8 mouse cellular contexts compared by ENCODE assay signal in the genomic region with DNA sequence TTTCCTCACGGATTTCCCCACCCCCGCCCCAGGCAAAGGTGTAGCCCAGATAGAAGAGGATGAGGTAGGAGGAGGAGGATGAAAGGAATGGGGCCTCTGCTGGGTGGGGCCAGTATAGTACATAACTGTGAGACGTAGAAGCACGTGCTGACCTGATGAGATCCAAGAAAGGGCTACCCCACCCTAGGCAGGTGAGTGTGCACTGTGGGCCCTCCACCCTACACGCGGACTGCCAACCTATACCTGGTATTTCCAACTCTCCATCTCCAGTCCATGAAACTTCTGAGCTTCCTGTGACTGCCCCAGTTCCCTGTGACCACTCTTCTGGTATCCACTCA. TPM values are rescaled to one million over a fixed set of nuclear protein-coding genes. Genes with fewer than 3 reads are reported as not detected.
DNase-seq lines count a peak whose midpoint lies in the region; ATAC-seq and TF ChIP-seq lines count a peak whose summit lies in the region.

No protein-coding gene starts in this region.

- no peaks in the 10 kb centered on the region for H3K9me3 ChIP-seq in heart, postnatal 0 days (replicated peaks; ENCODE audit: control insufficient read depth, low read length)
- no peaks in the 10 kb centered on the region for H3K9me3 ChIP-seq in hindbrain, embryonic 16.5 days (ENCODE audit: control insufficient read depth, low read length)
- H3K9me3 ChIP-seq in midbrain, embryonic 16.5 days (replicated peaks; ENCODE audit: control insufficient read depth, low read length, poor library complexity, severe bottlenecking), result no peaks in the 10 kb centered on the region

- H3K4me3 ChIP-seq in heart, postnatal 0 days (ENCODE audit: low read depth, low read length), result peak overlapping the region; percentile 41
- H3K4me3 ChIP-seq in hindbrain, embryonic 16.5 days (ENCODE audit: low read length), result peak overlapping the region; percentile 68
- peak overlapping the region; percentile 77 for H3K4me3 ChIP-seq in midbrain, embryonic 16.5 days (ENCODE audit: low read depth, low read length)

- no peak for TF ChIP-seq CTCF in heart, postnatal 0 days (IDR thresholded peaks at IDR 0.05; ENCODE audit: low read depth)

- no peak for TF ChIP-seq EP300 in heart, postnatal 0 days (IDR thresholded peaks at IDR 0.05; ENCODE audit: low read depth)

- peaks cover 7% of the 10 kb centered on the region for H3K4me1 ChIP-seq in heart, postnatal 0 days (ENCODE audit: control insufficient read depth, insufficient read depth)
- peaks cover 25% of the 10 kb centered on the region for H3K4me1 ChIP-seq in hindbrain, embryonic 16.5 days (ENCODE audit: control insufficient read depth, insufficient read depth, low read depth, low read length)
- H3K4me1 ChIP-seq in midbrain, embryonic 16.5 days (ENCODE audit: control insufficient read depth, insufficient read depth, low read length), result peaks cover 20% of the 10 kb centered on the region

- H3K4me2 ChIP-seq in heart, postnatal 0 days (ENCODE audit: low read depth, low read length), result peak overlapping the region; percentile 66
- H3K4me2 ChIP-seq in hindbrain, embryonic 16.5 days (ENCODE audit: low read length), result peak overlapping the region; percentile 87
- peak overlapping the region; percentile 92 for H3K4me2 ChIP-seq in midbrain, embryonic 16.5 days (ENCODE audit: low read length)

- 24% methylated on average over 6 of the region's 6 CpGs for WGBS in heart, postnatal 0 days
- WGBS in hindbrain, embryonic 16.5 days, result 11% methylated on average over 6 of the region's 6 CpGs
- 18% methylated on average over 6 of the region's 6 CpGs for WGBS in midbrain, embryonic 16.5 days

- H3K27me3 ChIP-seq in heart, postnatal 0 days (ENCODE audit: control insufficient read depth, insufficient read depth, low read length), result peaks cover 43% of the 10 kb centered on the region
- peaks cover 2% of the 10 kb centered on the region; the same call in 1 of the 2 replicates for H3K27me3 ChIP-seq in hindbrain, embryonic 16.5 days (replicated peaks; ENCODE audit: control insufficient read depth, insufficient read depth, low read length)
- no peaks in the 10 kb centered on the region for H3K27me3 ChIP-seq in midbrain, embryonic 16.5 days (ENCODE audit: control insufficient read depth, insufficient read depth, low read depth, low read length)

- ATAC-seq in heart, postnatal 0 days (ENCODE audit: insufficient read depth, low read depth), result 0 out of 2 replicates have a peak, but pooled peaks have one; percentile 7
- peak; percentile 25 for ATAC-seq in hindbrain, embryonic 16.5 days
- peak; percentile 50 for ATAC-seq in midbrain, embryonic 16.5 days

- no peak overlapping the region for H3K9ac ChIP-seq in heart, postnatal 0 days (replicated peaks; ENCODE audit: low read depth, low read length)
- H3K9ac ChIP-seq in hindbrain, embryonic 16.5 days (ENCODE audit: low read depth, low read length), result peak overlapping the region; percentile 90
- peak overlapping the region; percentile 96 for H3K9ac ChIP-seq in midbrain, embryonic 16.5 days (ENCODE audit: low read depth, low read length)

- H3K36me3 ChIP-seq in heart, postnatal 0 days (replicated peaks; ENCODE audit: control insufficient read depth, insufficient read depth, low read length), result no peaks in the 10 kb centered on the region
- H3K36me3 ChIP-seq in hindbrain, embryonic 16.5 days (ENCODE audit: control insufficient read depth, insufficient read depth, low read length), result peaks cover 10% of the 10 kb centered on the region
- peaks cover 5% of the 10 kb centered on the region; the same call in 1 of the 2 replicates for H3K36me3 ChIP-seq in midbrain, embryonic 16.5 days (ENCODE audit: control insufficient read depth, insufficient read depth, low read length)

- H3K27ac ChIP-seq in heart, postnatal 0 days (ENCODE audit: low read depth), result no peak overlapping the region
- H3K27ac ChIP-seq in hindbrain, embryonic 16.5 days (ENCODE audit: low read depth, low read length), result peak overlapping the region; percentile 80; the same call in 1 of the 2 replicates
- peak overlapping the region; percentile 82 for H3K27ac ChIP-seq in midbrain, embryonic 16.5 days (ENCODE audit: low read length)

- no peak for DNase-seq in heart, postnatal 0 days (ENCODE audit: low spot score)
- no peak for DNase-seq in heart, postnatal 10 days
- peak; percentile 74 for DNase-seq in ZHBTc4 (ENCODE audit: low read depth, low spot score)
- no peak for DNase-seq in adrenal gland, postnatal 14 days
- no peak for DNase-seq in adrenal gland, postnatal 4 days (ENCODE audit: low spot score in 2 of 2)
- no peak for DNase-seq in cerebellum, postnatal 36 days

- intact Hi-C loops in heart, postnatal 10 days (cut with DNase I), result no loop called here

RNA-seq across cellular contexts. Expression of a gene that starts 0.6 kb away (rescaled TPM):
- 2.4 and 4.1 TPM in 2 replicates for total RNA-seq in heart, postnatal 0 days (2014; rRNA removed; ENCODE audit: low replicate concordance)
- polyA plus RNA-seq in heart, postnatal 0 days (2015; fragmentation: Nextera tagmentation; extraction: Ambion mirVana), result 0.92 and 1.1 TPM in 2 replicates
- total RNA-seq in heart, postnatal 10 days (2021), result 1 to 10 TPM; 1.3 TPM
- polyA plus RNA-seq in hindbrain, embryonic 16.5 days (2015; fragmentation: Nextera tagmentation; extraction: Ambion mirVana), result 166 and 207 TPM in 2 replicates
- polyA plus RNA-seq in midbrain, embryonic 16.5 days (2015; fragmentation: Nextera tagmentation; extraction: Ambion mirVana), result 144 and 176 TPM in 2 replicates
- total RNA-seq in adrenal gland, postnatal 14 days (2021), result 7.2 and 7.9 TPM in 2 replicates
- 10 to 100 TPM; 14.3 to 18.7 TPM for total RNA-seq in adrenal gland, postnatal 4 days (2021)

RNA-seq across cellular contexts. Expression of a gene that starts 0.8 kb away (rescaled TPM):
- not detected in 2 replicates for total RNA-seq in heart, postnatal 0 days (2014; rRNA removed; ENCODE audit: low replicate concordance)
- polyA plus RNA-seq in heart, postnatal 0 days (2015; fragmentation: Nextera tagmentation; extraction: Ambion mirVana), result not detected in 2 replicates
- total RNA-seq in heart, postnatal 10 days (2021), result not detected
- 0.24 TPM in 1 of 2 replicates, not detected in the other for polyA plus RNA-seq in hindbrain, embryonic 16.5 days (2015; fragmentation: Nextera tagmentation; extraction: Ambion mirVana)
- polyA plus RNA-seq in midbrain, embryonic 16.5 days (2015; fragmentation: Nextera tagmentation; extraction: Ambion mirVana), result 0.25 and 0.48 TPM in 2 replicates
- total RNA-seq in adrenal gland, postnatal 14 days (2021), result not detected in 2 replicates
- total RNA-seq in adrenal gland, postnatal 4 days (2021), result not detected

RNA-seq across cellular contexts. Expression of a gene that starts 4.8 kb away (rescaled TPM):
- total RNA-seq in heart, postnatal 0 days (2014; rRNA removed; ENCODE audit: low replicate concordance), result not detected in 2 replicates
- not detected in 2 replicates for polyA plus RNA-seq in heart, postnatal 0 days (2015; fragmentation: Nextera tagmentation; extraction: Ambion mirVana)
- total RNA-seq in heart, postnatal 10 days (2021), result not detected
- not detected in 2 replicates for polyA plus RNA-seq in hindbrain, embryonic 16.5 days (2015; fragmentation: Nextera tagmentation; extraction: Ambion mirVana)
- polyA plus RNA-seq in midbrain, embryonic 16.5 days (2015; fragmentation: Nextera tagmentation; extraction: Ambion mirVana), result not detected in 2 replicates
- total RNA-seq in adrenal gland, postnatal 14 days (2021), result not detected in 2 replicates
- not detected for total RNA-seq in adrenal gland, postnatal 4 days (2021)

RNA-seq across cellular contexts. Expression of a gene that starts 5.3 kb away (rescaled TPM):
- 4.8 and 6.9 TPM in 2 replicates for total RNA-seq in heart, postnatal 0 days (2014; rRNA removed; ENCODE audit: low replicate concordance)
- 0.97 and 1.6 TPM in 2 replicates for polyA plus RNA-seq in heart, postnatal 0 days (2015; fragmentation: Nextera tagmentation; extraction: Ambion mirVana)
- 1 to 10 TPM; 1.4 to 1.7 TPM for total RNA-seq in heart, postnatal 10 days (2021)
- polyA plus RNA-seq in hindbrain, embryonic 16.5 days (2015; fragmentation: Nextera tagmentation; extraction: Ambion mirVana), result 4.2 and 5.1 TPM in 2 replicates
- 4.3 and 4.7 TPM in 2 replicates for polyA plus RNA-seq in midbrain, embryonic 16.5 days (2015; fragmentation: Nextera tagmentation; extraction: Ambion mirVana)
- 3.3 and 3.9 TPM in 2 replicates for total RNA-seq in adrenal gland, postnatal 14 days (2021)
- total RNA-seq in adrenal gland, postnatal 4 days (2021), result 1 to 10 TPM; 4.4 to 5.9 TPM

RNA-seq across cellular contexts. Expression of a gene that starts 7.2 kb away (rescaled TPM):
- total RNA-seq in heart, postnatal 0 days (2014; rRNA removed; ENCODE audit: low replicate concordance), result not detected in 2 replicates
- not detected in 2 replicates for polyA plus RNA-seq in heart, postnatal 0 days (2015; fragmentation: Nextera tagmentation; extraction: Ambion mirVana)
- total RNA-seq in heart, postnatal 10 days (2021), result not detected
- polyA plus RNA-seq in hindbrain, embryonic 16.5 days (2015; fragmentation: Nextera tagmentation; extraction: Ambion mirVana), result not detected in 2 replicates
- not detected in 2 replicates for polyA plus RNA-seq in midbrain, embryonic 16.5 days (2015; fragmentation: Nextera tagmentation; extraction: Ambion mirVana)
- not detected in 2 replicates for total RNA-seq in adrenal gland, postnatal 14 days (2021)
- total RNA-seq in adrenal gland, postnatal 4 days (2021), result under 1 TPM in 1 of 2 experiments, not detected in 1; 0.95 TPM
